Mouse (Mus musculus) embryonic fibroblast, embryonic 13.5 days (primary cell): ENCODE results near the gene Hoxd3. TPM values are rescaled to one million over a fixed set of nuclear protein-coding genes. Genes with fewer than 3 reads are reported as not detected.

ENCODE experiments used
- H3K27ac ChIP-seq: 2 replicates; pipeline ENCODE4 v1.5.1; 2012; ENCODE audit warnings: low read length, control low read depth, inconsistent platforms; ENCODE audit not compliant: insufficient read depth
- H3K4me1 ChIP-seq: 2 replicates; pipeline ENCODE4 v1.6.1; 2011; ENCODE audit warnings: low read length; ENCODE audit not compliant: control insufficient read depth, insufficient read depth
- H3K4me3 ChIP-seq: 2 replicates; pipeline ENCODE4 v1.5.1; 2011; ENCODE audit warnings: mild to moderate bottlenecking, control low read depth, low read length; ENCODE audit not compliant: insufficient read depth
- CTCF ChIP-seq: IDR thresholded peaks from 2 replicates; pipeline ENCODE4 v1.5.1; 2011; ENCODE audit warnings: mild to moderate bottlenecking, control low read depth, low read length, moderate library complexity, borderline replicate concordance; ENCODE audit not compliant: insufficient read depth
- POLR2A ChIP-seq: IDR thresholded peaks from 2 replicates; pipeline ENCODE4 v1.6.1; 2011; ENCODE audit warnings: low read depth, mild to moderate bottlenecking, control low read depth, low read length, moderate library complexity
- polyA plus RNA-seq: library from polyadenylated mRNA; stranded (reverse); fragments of >200 nt; gene quantifications from 2 replicates; pipeline ENCODE4 v1.2.4, GENCODE M21; 2011; ENCODE audit warnings: low read depth; ENCODE audit not compliant: missing spikeins, insufficient read length

The Hoxd3 gene
- polyA plus RNA-seq, 1 experiment = 3.3 TPM

DNA sequence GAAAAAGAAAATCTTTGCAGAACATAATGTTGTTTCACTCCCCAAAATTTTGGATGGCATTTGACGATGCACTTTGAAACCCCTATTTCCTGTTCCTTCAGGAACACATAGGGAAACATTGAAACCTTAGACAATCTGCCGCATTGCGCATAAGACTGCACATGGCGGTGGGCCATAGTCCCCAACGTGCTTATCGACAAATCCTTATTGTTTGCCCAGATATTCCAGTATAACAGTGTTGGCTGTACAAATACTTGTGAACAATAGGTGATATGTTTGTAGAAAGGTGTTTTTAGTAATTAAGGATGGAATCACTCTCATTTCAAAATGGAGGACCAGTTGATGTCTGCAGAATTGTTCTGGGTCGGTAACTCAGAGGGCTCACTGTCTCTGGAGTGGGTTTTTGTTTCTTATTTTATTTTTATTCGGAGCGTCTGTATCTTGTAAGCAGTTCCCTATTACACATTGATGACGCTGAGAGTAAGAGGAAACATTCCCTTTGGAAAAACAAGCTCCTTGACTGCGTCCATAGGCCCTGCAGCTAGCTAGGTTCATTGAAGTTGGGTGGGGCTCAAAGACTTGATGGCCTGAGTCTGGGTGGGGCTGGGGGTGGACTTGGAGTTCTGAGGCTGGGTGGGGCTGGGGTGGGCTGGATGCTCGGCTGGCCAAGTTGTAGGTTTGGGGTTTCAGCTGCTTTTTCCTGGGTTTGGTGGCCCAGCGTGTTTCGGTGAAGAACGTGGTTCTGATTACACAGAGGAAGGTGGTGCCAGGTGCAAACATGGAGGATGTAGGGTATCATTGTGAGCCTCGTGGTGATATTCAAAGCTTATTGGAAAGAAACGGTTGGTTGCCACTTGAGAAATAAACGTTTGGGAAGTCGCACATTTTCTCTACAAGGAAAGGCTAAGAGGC lies 1.8 kb downstream of the Hoxd3 start:
- Histone ChIP-seq H3K27ac (peak overlapping the region; percentile 72), H3K4me3 (0 out of 2 replicates have a peak overlapping the region, but pooled peaks have one; percentile 2), H3K4me1 (no peaks in the 10 kb centered on the region)
- TF ChIP-seq CTCF (no peak), POLR2A (no peak; the same call in 1 of the 2 replicates)

DNA sequence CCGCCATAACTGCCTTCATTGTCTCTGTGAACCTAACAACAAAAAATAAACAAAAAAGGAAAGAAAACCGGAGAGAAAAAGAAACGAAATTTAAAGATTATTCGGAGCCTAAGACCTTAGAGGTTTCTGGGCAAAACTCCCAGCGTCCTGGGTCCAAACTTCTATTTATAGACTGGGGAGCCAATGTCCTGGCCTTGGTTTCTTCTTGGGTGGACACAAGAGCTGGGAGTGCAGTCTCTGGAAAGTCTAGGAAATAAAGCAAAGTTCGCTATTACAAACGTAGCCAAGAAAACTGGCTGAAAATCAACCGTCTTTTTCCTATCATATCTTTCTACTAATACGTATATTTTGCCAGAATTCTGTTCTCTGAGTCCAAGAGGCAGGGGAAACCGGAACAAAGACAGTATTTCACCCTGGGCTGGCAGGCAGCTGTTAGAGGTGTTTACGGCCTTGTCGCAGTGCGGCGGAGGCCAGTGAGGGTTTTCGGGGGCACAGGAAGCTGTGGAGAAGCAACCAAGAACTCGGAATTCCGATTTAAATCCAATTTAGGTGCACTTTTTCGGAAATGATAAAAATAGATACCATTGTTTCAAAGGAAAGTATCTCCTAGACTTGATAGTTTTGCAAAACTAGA lies 2.5 kb downstream of the Hoxd3 start:
- H3K4me3 ChIP-seq = no peak overlapping the region
- TF ChIP-seq CTCF (no peak), POLR2A (no peak)
- H3K27ac ChIP-seq = peak overlapping the region; percentile 72
- no peaks in the 10 kb centered on the region for H3K4me1 ChIP-seq

DNA sequence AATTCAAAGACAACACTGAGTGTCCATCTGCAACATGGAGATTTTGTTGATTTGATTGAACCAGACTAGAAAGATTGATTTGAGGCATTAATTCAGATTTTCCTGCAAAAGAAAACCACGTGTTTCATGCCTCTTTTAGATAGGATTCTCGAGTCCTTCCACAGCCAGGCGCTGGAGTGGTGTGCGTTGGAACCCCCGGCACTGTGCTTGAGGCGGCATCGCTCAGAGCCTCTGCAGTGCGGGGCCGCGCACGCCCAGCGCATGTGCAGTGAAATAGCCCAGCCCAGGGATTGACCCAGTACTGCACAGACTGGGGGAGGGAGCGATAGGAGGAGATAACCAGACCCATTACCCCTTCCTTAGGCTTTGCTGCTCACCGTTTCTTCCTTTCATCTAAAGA lies 3.2 kb downstream of the Hoxd3 start:
- no peak for TF ChIP-seq CTCF
- TF ChIP-seq POLR2A = peak; percentile 62
- H3K4me3 ChIP-seq = no peak overlapping the region
- H3K27ac ChIP-seq = peak overlapping the region; percentile 72
- H3K4me1 ChIP-seq = no peaks in the 10 kb centered on the region

DNA sequence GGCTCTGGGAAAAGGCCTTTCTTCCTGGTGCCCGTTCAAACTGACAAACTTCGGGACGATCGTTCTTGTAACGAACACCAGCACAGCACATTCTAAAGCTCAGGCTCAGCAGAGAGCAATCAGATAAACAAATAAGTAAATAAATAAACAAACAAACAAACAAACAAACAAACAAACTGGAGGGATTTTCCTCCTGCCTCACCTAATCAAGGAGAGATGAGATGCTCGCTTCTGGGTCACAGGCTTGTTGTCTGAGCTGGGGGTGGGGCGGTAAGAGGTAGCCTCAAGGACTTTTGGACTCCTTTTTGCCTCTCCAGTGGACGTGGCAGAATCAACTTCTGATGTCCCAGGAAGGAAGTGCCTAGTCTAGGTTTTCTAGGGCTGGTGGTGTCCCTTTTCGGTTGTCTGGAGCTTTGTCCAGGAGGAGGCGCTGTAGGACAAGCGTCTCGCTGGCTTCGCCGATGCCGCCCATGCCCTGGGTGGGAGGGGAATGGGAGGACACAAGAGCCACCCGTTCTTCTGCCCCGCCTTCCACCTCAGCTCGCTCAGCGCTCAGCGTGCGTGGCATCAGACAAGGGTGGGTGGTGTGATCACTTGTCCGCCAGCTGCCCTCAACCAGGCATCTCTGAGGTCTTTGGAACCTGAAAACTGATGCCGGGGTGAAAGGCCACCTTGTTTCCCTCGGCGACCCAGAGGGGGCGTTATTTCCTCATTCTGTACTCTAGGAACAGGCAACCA lies 3.9 kb downstream of the Hoxd3 start:
- H3K27ac ChIP-seq = peak overlapping the region; percentile 8; the same call in 1 of the 2 replicates
- H3K4me1 ChIP-seq = no peaks in the 10 kb centered on the region
- no peak overlapping the region for H3K4me3 ChIP-seq
- TF ChIP-seq POLR2A = peak; percentile 39; the same call in 1 of the 2 replicates
- TF ChIP-seq CTCF = peak; percentile 86

DNA sequence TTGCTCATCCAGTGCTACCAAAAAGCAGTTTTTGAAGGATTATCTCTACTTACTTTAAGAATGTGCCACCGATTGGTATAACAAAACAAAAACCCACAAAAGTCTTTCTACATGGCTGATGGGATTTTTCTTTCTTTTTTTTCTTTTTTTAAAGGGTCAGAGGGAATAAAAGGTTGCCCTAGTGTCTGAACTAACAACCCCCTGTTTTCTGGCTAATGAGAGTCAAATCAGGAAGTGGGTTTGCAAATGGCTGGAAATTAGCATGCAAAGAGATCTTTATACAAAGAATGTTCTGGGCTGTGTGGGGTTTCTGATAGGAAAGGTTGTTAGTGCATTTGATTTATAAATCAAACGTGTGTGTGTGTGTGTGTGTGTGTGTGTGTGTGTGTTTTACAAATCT lies 8.7 kb downstream of the Hoxd3 start:
- TF ChIP-seq POLR2A = no peak
- no peak for TF ChIP-seq CTCF
- Histone ChIP-seq H3K4me3 (no peak overlapping the region), H3K4me1 (no peaks in the 10 kb centered on the region), H3K27ac (no peak overlapping the region)

DNA sequence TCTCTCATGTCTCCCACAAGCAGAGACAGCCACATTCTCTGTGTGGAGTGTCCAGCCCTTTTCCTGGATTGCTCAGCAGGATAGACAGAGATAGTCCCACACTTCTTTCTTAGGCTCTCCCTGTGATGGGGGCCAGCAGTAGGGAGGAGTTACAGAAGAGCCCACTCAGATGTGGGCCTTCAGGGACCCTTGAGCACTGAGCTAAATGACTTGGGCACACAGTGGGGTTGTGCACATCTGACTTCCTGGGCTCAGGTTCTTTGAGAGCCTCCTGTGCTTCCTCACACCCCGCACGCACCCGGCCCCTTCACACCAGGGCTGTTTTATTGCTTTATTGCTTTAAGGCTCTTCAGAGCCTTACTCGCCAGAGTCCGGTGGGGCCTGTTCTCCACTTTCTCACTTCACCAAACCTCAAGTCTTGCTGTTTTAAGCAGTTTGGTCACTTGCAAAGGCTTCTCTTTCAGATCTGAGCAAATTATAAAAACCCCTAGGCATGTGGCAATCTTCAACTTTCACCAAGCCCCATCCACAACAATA lies 9.3 kb downstream of the Hoxd3 start:
- H3K4me3 ChIP-seq = no peak overlapping the region
- H3K4me1 ChIP-seq = no peaks in the 10 kb centered on the region
- TF ChIP-seq CTCF (no peak), POLR2A (no peak)
- H3K27ac ChIP-seq = no peak overlapping the region

DNA sequence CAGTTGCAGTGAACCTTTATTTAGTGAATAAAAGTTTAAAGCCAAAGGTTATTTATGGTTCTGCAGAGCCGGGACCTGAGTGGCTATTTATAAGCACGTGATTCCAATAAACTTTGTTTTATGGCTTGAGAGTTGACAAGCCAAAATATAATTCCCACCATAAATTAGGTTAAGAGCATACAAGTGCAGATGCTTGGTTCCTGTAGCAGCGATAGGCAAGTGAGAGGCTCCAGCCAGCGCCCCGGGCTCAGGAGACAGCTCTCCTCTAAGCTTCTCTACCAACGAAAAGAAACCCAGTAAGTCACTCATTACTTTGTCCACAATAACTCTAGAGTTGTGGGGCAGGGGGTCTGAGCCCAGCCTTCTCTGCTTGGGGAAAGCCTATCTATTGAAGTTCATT lies 10.2 kb downstream of the Hoxd3 start:
- Histone ChIP-seq H3K4me1 (no peaks in the 10 kb centered on the region), H3K27ac (no peak overlapping the region), H3K4me3 (no peak overlapping the region)
- TF ChIP-seq CTCF = no peak
- no peak for TF ChIP-seq POLR2A

DNA sequence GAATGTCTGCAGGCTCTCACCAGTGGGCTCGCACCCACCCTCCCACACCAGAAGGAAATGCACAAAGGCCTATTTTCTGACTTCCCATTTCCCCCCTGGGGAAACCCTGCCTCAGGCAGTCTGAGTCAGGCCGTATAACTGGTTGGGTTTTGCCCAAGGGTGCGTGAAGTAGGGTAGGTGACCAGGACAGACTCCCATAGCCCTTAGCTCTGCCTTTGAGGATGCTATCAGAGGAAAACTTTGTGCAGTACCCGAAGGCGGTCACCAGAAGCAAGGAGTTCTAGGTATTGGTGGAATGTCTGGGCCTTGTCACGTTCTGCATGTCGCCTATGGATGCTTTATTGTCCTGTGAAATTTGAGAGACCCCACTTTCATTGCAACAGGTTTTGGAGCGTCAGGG lies 11.2 kb downstream of the Hoxd3 start:
- TF ChIP-seq CTCF (no peak), POLR2A (no peak)
- Histone ChIP-seq H3K27ac (no peak overlapping the region), H3K4me1 (no peaks in the 10 kb centered on the region), H3K4me3 (no peak overlapping the region)

DNA sequence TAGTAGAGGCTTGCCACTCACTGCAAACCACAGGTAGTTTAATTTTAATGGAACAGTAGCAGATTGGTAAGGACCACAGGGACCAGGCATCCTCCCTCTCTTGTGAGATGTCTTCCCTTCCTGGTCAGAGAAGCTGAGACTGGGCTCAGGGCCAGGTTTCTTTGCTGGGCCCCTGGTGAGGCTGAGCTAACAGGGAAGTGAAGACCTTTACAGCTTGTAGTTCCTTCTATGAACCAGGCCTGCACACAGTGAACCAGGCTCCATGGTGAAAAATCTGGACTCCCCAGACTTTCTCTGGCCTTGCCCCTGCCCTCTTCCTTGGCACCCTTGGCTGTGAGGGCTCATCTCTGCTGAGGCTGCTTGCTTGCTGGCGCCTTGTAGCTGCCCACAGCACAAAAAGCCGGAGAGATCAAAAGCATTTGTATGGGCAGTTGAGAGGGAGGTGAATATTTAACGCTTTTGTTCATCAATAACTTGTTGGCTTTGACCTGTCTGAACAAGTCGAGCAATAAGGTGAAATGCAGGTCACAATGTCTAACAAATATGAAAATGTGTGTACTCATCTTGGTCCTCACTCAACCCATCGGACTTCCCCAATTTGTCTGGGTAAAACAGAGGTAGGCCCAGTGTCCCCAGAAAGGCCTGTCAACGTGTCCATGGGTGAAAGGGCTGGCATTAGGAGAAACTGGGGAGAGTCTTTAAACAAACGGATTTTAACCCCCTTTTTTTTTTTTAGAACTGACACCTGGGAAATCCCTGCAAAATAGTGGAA lies 12.7 kb downstream of the Hoxd3 start:
- no peak overlapping the region for H3K27ac ChIP-seq
- H3K4me1 ChIP-seq = no peaks in the 10 kb centered on the region
- no peak overlapping the region for H3K4me3 ChIP-seq
- no peak for TF ChIP-seq CTCF
- TF ChIP-seq POLR2A = no peak
